Mouse (Mus musculus): ENCODE data around the gene Wdr82.
"Not testable (repeated sequence)": the region's sequence is repeated elsewhere in the genome, so short reads cannot be mapped to it uniquely, and the experiment has no call there.

Wdr82 gene

DNA sequence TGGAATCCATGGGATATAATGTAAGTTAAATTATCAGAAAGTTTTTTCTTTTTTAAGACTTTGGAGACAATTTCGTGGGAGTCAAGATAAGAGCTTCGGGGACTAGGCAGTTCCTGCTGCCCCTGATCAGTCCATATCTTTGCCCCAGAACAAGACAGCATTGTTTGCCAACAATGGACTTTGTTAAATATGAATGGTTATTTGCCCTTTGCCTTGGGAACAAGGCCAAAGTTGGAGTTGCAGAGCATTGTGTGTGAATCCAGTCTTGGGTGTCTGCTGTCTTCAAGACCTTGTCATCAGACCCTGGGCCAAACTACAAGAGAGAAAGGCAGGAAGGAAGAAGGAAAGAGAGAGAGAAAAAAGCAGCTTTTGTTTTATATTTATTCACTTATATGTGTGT lies 4.0 kb upstream of the Wdr82 start:
- no peak for DNase-seq (ENCODE audit: low spot score)

DNA sequence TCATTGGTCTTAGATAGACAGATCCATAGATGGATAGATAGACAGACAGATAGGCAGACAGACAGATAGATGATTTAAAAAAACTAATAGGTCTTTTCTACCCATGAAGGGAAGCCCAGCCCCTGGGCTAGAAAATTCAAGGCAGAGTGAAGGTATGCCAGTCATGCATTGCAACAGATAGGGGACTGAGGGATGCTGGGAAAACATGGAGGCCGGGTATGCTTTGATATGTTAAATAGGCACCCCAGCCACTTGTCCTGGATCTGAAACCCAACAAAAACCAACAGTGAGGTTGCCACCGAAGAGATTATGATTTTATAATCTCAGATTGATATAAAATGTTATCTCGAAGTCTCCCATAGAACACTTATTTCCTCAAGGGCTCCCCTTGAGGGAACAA lies 3.5 kb upstream of the Wdr82 start:
- DNase-seq (ENCODE audit: low spot score): no peak

DNA sequence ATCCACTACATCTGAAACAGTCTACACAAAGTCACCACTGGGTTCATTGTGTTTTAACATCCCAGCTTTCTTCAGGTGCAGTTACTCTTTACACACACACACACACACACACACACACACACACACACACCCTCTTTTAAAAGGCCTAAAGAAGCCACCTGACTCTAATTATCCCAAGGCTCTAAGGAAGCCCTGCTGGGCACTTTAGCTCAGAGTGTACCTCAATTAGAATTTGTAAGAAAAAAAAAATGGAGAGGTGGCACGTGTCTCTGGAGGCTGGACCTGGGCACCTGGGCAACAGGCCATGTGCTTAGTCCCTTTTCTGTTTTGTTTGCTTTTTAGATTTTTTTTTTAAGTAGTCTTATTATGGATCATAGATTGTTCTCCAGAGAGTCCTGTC lies 3.0 kb upstream of the Wdr82 start:
- no peak for DNase-seq (ENCODE audit: low spot score)

DNA sequence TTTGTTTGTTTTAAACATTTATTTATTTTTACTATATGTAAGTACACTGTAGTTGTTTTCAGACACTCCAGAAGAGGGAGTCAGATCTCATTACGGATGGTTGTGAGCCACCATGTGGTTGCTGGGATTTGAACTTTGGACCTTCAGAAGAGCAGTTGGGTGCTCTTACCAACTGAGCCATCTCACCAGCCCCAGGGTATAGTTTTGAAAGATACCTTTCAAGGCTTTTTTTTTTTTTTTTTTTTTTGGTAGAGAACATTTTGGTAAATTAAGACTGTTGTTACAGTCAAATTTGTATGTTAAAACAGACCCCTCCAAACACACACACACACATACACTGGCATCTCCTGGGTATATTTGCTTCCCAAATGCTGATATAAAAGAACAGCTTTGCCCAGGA lies 1.7 kb upstream of the Wdr82 start:
- not testable (repeated sequence) for DNase-seq (ENCODE audit: low spot score)

DNA sequence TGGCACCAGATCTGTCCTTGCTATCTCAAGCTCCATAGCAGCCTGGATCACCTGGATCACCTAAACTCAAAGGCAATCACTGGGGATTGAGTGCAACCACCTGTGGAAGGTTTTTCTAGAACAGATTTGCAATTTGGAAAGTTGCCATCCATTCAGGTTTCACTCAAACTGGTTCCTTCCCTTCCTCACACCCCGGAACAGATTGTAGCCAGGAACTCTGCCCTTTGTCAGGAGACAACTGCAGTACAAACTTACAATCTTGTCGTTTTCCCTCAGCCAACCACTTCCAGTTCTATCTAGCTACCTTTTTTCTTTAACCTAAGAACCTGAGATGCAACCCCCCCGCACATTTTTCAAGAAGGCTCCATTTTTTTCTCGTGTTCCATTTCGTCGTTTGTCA lies 811 bp upstream of the Wdr82 start:
- no peak for DNase-seq (ENCODE audit: low spot score)

DNA sequence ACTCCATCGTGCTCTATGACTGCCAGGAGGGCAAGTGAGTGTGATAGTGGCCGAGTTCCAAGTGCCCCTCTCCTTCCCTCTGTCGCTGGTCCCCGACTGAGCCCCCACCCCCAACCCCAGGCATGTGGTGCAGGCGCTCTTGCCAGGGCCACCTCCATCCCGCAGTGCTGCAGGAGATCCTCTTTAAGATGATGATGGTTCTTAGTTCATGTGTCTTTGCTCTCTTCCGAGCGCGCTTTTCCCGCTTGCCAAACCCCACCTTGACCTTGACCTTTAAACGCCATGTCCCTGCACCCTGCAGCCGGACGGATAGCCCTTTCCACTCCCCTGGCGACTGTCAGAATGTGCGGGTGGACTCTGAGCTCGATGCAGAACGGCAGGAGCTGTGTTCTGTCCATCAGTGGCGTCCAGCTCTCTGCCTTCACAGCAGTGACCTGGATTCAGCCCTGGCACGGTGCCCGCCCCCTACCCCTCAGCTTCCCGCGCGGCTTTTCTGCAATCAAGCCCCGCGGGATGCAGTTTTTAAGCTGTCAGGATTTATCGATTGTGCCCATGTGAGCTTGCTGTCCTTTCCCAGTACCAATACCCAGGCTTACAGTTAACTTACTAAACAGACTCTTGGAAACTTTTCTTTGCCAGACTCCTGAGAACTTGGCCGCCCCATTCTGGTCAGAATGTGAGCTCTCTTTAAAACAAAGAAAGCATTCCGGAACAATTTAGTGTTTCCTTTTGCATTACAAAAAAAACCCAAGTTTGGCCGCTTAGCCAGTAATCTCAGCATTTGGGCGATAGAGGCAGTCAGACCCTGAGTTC lies 824 bp downstream of the Wdr82 start:
- peak; percentile 67 for DNase-seq (ENCODE audit: low spot score)

DNA sequence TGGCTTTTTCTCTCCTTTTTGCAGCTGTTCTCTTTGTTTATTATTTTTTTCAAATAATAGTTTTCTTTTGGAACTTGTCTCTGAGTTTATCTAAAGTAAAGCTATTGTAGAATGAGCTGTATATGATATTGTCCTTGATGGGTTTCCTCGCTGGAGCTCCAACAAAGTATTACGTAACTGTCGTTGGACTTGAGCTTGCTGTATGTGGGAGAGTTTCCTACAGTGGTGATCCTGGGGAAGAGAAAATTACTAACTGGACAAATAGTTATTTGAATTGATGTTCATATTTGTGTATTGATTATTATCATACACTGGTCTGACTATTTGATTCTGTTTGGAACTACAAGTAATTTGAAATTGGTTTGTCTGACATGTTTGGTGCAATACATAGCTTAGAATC lies 1.8 kb downstream of the Wdr82 start:
- DNase-seq (ENCODE audit: low spot score): no peak

DNA sequence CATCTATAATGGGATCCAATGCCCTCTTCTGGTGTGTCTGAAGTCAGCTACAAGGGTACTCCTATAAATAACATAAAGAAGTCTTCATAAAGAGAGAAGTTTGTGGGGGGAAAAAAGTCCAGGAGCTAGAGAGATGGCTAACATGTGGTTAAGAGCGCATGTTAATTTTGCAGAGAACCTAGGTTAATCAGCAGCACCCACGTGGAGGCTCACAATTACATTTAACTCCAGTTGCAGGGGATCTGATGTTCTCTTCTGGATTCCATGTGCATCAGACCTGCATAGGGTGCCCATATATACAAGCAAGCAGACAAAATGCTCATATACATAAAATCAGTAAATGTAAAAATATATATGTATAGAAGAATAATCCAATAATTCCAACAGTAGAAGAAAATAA lies 2.6 kb downstream of the Wdr82 start:
- DNase-seq (ENCODE audit: low spot score): no peak

DNA sequence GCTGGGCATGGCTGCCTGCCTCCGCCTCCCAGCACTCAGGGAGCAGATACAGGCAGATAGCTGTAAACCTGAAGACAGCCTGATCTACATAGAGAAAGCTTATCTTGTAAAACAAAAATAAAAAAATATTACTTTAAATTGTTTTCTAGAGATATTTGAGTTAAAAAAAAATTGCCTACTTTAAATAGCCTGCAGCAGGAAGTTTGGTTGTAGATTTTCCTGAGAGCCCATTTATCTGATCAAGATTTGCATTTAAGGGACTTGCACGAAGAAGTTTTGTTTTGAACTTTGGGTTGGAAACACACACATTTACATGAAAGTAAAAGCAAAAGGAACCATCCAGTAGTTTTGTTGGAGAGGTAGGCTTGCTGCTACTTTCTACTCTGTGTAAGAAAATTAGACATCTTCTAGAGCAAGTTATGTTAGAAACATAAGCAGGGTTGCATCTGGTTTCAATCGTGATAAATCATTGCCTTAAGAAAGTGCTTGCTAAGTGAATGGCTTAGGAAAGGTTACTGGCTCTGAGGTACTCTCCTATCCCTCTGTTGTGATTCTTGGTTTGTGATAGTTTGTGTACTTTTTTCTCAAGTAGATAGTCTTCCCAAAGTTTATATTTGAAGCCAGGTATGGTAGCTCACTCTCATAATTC lies 4.9 kb downstream of the Wdr82 start:
- no peak for DNase-seq (ENCODE audit: low spot score)

DNA sequence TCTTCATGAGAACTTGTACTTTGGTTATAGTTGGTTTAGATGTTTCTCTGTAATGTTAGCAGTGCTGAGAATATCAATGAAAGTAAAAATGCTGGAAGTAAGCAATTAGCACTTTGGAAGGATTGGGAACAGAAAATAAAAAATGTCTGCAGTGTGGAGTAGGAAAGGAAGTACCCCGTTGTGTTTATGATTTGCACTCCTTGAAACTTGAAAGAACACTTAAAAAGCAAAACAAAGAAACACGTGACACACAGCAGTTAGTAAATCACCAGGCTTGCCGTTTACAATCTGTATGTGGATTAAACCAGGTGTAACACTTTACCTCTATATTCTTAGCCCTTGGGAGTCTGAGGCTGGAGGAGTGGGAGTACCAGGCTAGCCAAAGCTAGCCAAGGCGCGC lies 6.0 kb downstream of the Wdr82 start:
- DNase-seq (ENCODE audit: low spot score): no peak

DNA sequence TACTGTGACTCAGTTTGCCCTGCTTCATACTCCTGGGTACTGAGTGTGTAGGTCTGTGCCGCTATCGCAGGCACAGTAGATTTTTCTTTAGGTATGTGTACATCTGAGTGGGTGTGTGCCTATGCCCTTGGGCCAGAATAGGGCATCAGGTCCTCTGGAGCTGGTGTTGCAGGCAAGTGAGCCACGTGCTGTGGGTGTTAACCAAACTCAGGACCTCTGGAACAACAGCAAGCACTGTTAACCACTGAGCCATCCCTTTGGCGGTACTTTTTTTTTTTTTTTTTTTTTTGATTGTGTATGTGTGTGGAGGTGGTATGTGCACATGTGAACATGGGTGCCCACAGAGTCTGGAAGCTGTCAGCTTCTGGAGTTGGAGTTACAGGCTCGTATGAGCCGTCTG lies 7.1 kb downstream of the Wdr82 start:
- no peak for DNase-seq (ENCODE audit: low spot score)

DNA sequence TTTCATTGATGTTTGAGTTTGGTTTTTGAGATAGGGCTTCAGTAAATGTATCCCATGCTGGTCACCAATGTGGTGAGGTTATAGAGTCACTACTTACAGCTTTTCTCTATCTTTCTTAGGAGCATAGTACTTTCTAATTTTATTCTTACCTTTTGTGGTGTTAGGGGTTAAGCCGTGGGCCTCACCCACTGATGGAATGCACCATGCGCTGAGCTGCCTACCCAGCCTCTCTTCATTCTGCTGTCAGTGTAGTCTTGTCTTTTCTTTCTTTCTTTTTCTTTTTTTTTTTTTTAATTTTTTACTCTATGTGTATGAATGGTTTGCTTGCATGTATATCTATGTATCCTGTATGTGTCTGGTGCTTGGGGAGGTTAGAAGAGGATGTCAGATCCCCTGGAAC lies 8.7 kb downstream of the Wdr82 start:
- DNase-seq (ENCODE audit: low spot score): no peak

DNA sequence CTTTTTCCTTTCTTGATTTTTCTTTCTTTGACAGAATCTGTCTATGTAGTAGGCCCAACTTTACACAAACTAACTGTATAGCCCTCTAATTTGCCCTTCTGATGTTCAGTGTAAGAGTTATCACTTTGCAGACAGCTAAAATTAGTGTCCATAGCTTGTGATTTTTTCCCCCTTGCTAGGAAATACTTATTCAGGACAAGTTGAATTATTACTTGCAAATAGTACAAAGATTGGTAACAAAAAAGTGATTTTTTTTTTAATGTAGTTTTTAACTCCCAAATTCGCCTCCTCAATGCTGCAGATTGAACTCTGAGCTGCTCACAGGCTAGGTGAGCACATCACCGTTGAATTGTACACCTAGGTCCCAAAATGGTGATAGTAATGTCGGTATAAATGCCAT lies 9.2 kb downstream of the Wdr82 start:
- DNase-seq (ENCODE audit: low spot score): no peak

DNA sequence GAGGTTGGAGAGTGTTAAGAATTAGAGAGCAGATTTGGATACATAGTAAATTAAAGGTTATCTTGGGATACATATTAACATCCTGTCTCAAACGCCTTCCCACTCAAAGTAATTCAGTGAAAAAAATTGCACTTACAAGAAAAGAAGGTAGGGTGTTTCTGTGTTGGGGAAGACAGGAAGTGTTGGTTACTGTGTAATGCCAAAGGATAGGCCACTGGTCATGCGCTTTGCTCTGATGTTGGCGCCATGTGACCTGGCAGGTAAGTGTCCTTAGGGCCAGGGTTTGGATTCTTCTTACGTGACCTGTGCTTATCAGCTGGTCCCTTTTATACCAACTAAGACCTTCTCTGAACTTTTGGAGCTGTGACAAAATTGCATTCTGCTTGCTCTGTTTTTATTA lies 11.4 kb downstream of the Wdr82 start:
- DNase-seq (ENCODE audit: low spot score): no peak

DNA sequence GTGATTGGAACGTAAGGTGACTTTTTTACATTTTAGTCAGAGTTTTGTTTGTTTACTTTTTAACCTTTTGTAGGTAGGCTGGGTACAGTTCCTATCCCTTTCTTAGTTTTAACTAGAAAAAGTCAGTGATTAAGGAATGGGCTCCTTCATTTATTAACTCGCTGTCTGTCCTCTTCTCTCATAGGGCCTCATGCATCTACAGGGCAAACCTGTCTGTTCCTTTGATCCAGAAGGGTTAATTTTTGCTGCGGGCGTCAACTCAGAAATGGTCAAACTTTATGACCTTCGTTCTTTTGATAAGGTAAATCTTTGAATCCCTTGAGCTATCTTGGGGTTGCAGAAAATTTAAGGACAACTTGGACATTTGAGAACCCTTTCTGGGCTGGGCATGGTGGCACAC lies 13.3 kb downstream of the Wdr82 start:
- no peak for DNase-seq (ENCODE audit: low spot score)

DNA sequence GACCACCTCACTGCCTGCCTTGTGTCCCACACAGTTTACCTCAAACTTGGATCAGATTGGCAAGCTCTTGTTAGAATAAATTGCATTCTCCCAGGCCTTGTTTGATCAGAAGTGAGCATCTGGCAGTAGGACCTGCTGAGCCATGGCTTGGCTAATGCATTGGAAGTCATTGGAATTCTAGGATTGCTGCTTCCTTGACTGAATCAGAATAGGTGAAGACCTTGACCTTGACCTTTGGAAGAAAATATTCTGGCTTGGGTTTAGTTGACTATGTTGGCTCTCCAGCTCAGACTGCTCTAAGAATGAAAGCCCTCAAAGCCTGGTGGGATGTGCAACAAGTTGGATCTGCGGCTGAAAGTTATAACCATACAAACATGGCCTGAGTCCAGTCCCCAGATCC lies 20.6 kb downstream of the Wdr82 start:
- no peak for DNase-seq (ENCODE audit: low spot score)

DNA sequence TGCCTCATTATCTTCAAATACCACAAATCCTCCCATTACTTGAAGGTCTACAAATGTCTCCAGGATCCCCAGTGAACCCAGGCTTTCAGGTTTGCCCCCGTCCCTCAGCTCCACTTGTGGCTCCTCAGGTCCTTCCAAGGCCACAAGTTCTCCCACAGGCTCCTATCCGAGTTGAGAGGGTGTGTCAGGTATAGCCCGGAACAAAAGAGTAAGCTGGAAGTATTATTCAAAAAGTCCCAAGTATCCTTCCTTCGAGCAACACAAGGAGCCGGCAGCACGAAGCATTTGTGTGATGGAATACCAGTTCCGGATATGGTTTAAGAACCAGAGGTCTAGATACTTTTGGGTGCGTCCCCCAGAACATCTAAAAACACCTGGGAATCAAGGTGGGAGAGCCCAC lies 21.3 kb downstream of the Wdr82 start:
- no peak for DNase-seq (ENCODE audit: low spot score)

DNA sequence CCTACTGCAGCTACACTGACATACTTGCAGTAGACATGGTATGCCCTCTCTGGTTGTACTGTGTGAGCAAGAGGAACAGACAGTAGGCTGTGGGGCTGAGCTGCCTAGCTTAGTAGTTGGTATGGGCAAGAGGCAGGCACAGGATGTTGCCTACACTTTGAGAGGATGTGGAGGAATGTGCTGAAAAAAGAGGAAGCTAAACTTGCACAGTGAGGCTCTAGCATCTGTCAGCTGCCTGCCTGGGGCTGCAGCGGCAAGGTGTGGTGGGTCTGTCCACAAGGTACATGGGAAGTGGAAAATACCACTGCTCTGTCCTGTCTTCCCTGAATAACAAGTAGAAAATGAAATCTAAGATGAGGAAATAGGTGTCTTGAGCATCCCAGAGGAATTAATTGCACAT lies 22.3 kb downstream of the Wdr82 start:
- no peak for DNase-seq (ENCODE audit: low spot score)

DNA sequence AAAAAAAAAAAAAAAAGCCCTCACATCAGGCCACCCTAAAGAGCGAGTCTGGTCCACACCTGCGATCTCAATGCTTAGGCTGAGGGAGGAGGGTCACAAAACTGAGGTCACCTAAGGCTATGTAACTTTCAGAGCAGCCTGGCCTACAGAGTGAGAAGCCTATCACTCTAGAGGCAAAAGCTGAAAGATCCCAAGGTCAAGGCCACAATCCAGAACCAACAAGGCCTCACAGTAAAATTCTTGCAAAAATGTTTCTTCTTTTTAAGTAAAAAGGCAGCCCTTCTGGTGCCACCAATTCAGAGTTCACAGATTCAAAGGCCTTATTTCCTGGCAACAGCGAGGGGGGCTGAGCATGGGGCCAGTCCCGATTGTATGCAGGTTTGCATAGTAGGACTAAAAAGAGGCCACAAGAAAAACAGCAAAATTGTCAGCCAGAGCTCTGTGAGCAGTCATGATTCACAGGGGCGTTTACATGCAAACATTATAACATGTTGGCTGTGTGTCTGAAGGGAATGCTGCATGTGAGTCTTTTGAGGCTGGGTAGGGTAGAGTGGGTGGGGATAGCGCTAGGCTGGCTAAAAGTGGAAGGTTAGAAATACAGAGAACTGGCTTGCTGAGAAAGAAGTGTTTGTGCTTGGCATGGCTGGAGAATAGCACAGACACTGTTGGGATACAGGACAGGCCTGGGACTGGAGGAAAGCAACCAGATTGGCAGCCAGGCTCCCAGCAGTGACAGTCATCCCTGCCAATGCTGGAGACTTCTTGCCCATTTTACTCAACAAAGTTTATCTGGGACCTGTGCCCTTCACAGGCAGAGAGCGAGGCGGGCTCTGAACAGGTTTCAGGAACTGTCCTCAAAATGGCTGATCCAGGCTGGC lies 23.4 kb downstream of the Wdr82 start:
- no peak for DNase-seq (ENCODE audit: low spot score)

DNA sequence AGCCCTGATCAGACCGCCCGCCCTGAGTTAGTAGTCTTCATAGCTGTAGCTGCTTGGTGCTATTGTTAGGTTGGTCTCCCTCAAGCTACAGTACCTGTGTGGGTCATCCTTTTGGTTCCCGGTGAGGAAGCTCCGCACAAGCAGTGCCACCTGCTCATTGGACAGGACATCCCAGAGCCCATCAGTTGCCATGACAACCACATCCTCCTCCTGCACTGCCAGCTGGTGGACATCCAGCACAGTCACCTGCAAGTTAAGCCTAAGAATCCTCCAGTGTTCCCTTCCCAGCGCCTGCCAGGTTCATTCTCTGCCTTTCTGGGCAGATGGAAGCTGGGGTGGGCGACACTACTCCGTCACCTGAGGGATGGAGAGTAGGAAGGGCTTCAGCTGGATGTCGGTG lies 25.0 kb downstream of the Wdr82 start:
- no peak for DNase-seq (ENCODE audit: low spot score)

DNA sequence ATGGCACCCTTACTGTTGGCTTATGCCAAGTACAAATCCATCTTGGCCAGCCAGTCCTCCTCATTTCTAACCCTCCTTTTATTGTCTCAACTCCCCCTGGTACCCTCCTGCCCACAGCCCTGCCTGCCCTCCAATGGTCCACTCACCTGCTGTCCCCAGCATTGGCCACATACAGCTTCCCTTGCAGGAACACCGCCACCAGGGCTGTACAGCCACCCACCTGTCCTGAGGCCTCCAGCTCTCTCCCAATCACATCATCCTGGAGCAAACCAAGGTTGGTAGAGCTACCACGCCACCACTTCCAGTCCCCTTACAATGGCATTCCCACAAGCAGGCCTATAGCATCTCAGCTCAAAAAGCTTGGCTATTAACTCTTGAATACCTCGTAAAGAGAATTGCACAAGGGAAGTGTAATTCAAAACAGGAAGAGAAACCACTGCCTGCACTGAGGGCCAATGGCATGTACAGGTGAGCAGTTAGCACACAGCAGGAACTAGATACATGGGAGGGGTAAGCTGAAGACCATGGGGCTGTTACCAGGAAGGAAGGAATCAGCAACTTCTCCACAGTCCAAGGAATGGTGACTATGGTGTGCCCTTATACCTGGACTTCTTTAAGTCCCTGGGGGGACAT lies 26.5 kb downstream of the Wdr82 start:
- no peak for DNase-seq (ENCODE audit: low spot score)

DNA sequence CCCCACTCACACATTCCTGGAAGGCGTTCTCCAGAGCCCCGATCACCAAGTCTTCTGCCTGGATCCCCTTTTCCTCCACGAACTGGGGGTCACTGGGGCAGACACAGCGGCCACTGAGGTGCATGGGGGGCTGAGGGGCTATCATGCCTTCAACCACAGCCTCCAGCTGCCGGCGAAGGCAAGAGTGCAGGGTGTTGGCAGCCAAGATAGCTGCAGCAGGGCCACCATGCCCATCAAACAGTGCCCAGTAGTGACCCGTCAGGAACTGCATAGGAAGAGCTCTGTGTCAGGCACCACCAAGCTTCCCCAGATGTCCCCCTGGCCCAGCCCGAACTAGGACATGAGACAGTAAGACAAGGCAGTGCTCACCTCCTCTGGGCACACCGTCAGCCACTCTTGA lies 27.0 kb downstream of the Wdr82 start:
- DNase-seq (ENCODE audit: low spot score): no peak
